Mouse (Mus musculus): Measurements from ENCODE around the gene P2rx5. TPM values are rescaled to one million over a fixed set of nuclear protein-coding genes. Genes with fewer than 3 reads are reported as not detected.

P2rx5 gene
- polyA plus RNA-seq (2012; ENCODE audit: low replicate concordance): not detected in 2 replicates

DNA sequence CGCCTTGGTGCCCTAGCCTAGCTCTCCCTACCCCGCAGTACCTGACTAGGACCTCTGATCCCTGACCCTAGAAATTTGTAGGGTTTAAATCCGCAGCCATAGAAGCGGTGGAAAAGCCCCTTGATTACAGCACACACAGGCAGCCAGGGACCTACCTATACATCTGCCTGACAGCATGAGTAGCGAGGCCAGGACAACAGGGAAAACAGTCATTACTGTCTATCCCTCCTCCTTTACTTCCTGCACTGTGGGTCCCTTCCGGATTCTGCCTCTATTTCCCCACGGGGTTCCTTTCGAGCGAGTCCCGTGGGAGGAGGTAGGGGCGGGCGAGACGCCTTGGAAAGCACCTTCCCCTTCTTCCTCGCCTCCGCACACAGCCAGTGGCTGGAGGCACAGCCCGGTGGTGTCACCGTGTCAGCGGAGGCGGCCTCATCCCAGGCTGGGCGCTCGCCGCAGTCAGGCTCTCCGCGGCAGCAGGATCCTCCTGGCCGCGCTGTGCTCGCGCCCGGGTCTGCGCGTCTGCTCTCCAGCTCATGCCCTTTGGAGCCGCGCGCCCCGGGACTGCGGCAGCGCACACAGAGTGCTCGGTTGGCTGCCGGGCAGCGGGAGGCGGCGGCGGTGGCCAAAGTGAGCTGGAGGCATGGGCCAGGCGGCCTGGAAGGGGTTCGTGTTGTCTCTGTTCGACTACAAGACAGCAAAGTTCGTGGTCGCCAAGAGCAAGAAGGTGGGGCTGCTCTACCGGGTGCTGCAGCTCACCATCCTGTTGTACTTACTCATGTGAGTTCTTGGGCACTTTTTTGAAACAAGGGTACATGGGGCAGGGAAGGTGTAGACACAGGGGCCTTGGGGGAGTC, at the start of gene P2rx5:
Gene P2rx5 (plus strand): TSS at position 465 of the 854 bp plus-strand sequence.

DNA sequence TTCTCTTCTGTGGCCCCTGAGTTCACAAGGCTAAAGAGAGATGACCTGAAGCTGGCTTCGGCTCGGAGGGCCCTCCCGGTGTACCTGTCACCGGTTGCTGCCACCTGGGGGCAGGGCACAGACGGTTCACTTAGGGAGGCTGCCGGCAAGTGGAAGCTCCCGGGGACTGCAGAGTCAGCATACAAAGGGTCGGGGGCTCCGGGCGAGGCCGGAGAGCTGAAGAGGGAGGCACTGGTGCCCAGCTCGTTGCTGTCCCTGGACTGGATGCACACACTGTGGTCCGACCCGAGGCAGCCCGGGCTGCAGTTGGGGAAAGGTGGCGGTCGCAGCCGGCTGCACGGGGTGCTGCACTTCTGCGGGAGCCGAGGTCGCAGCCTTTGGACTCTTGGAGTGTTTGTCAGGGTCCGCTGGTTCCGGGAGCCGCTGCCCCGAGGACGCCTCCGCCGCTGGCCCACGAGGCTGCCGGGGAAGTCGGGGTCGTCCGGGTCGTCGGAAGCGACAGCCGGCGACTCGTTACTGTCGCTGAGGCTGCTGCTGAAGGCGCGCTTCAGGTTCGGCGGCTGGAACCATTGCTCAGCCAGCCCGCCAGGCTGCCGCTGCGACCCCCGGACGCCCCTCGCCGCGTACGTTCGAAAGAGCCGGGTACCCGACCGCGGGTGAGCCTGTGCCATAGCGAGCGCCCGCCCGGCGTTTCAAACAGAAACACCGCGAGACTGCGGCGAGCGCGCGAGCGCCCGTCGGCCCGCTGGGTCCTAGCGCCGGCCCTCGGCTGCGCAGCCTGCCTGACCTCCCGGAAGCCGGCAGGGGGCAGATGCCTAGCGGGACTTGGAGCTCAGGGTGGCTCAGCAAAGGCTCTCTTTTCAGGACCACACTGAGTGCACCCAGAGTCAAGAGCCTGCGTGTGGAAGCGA, 22.4 kb upstream of the P2rx5 start, which contains the start of gene Haspin:
Gene Haspin (minus strand): TSS at position 704 of the 911 bp plus-strand sequence.

GRCm38 (mm10) chr11:73176608-73177508, 16.6 kb downstream of the P2rx5 start, which contains the start of the genes Emc6 and Tax1bp3:
Gene Emc6 (minus strand): TSS chr11:73177037.
Gene Tax1bp3 (plus strand): TSS chr11:73177083.

DNA sequence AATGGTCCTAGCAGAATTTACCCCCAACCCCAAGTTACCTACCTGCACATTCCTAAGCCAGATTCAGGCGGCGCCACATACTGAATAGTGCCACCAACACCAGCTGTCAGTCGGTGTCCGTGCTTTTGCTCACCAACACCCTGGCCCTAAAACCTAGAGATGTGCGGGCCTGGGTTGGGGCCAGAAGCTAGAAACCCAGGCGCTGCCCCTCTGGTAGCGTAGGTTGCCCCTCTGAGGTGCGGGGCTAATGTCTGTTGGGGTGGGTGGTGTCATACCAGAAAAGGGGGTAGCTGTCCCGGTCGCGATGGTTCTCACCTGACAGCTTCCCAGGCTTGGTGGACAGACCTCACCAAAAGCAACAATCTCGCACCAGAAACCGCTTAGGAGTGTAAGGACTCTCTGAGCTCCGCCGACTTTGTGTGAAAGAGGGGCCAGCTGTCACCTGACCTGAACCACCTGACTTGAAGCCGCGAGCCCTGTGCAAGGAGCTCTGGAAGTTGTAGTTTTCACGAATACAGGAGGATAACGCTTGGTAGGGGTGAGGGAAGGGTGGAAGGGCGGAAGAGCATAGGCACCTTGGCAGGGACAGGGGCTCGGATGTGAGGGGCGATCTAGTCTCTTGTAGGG, 38.5 kb downstream of the P2rx5 start, which contains the start of gene Ctns:
Gene Ctns (minus strand): TSS at position 440 of the 627 bp plus-strand sequence.

GRCm38 (mm10) chr11:73199230-73199712, 39.0 kb downstream of the P2rx5 start, which contains the start of gene Shpk:
Gene Shpk (plus strand): TSS chr11:73199460.

Other genes with a start within 250 kb of the P2rx5 start
- gene Atp2a3, start 199.3 kb upstream of the P2rx5 start, polyA plus RNA-seq (2012; ENCODE audit: low replicate concordance): 22.3 and 33.1 TPM in 2 replicates
- 0.19 and 1.3 TPM in 2 replicates for gene P2rx1, start 161.3 kb upstream of the P2rx5 start, polyA plus RNA-seq (2012; ENCODE audit: low replicate concordance)
- gene Camkk1, start 141.4 kb upstream of the P2rx5 start, polyA plus RNA-seq (2012; ENCODE audit: low replicate concordance): 0.76 and 1.8 TPM in 2 replicates
- gene Ncbp3, start 112.6 kb upstream of the P2rx5 start, polyA plus RNA-seq (2012; ENCODE audit: low replicate concordance): 1.4 and 2.6 TPM in 2 replicates
- 0.41 and 1.4 TPM in 2 replicates for gene Itgae, start 69.8 kb upstream of the P2rx5 start, polyA plus RNA-seq (2012; ENCODE audit: low replicate concordance)
- 26.7 and 29.4 TPM in 2 replicates for gene Haspin, start 22.1 kb upstream of the P2rx5 start, polyA plus RNA-seq (2012; ENCODE audit: low replicate concordance)
- gene Emc6, start 16.6 kb downstream of the P2rx5 start, polyA plus RNA-seq (2012; ENCODE audit: low replicate concordance): 322 and 510 TPM in 2 replicates
- 2.3 and 13.9 TPM in 2 replicates for gene Tax1bp3, start 16.7 kb downstream of the P2rx5 start, polyA plus RNA-seq (2012; ENCODE audit: low replicate concordance)
- 1.7 and 5.4 TPM in 2 replicates for gene Ctns, start 38.6 kb downstream of the P2rx5 start, polyA plus RNA-seq (2012; ENCODE audit: low replicate concordance)
- gene Shpk, start 39.0 kb downstream of the P2rx5 start, polyA plus RNA-seq (2012; ENCODE audit: low replicate concordance): 0.56 and 0.60 TPM in 2 replicates
- gene Trpv1, start 73.9 kb downstream of the P2rx5 start, polyA plus RNA-seq (2012; ENCODE audit: low replicate concordance): not detected in 2 replicates
- not detected in 2 replicates for gene Trpv3, start 107.0 kb downstream of the P2rx5 start, polyA plus RNA-seq (2012; ENCODE audit: low replicate concordance)
- not detected in 2 replicates for gene Aspa, start 169.2 kb downstream of the P2rx5 start, polyA plus RNA-seq (2012; ENCODE audit: low replicate concordance)
- not detected in 2 replicates for gene Gm49340, start 169.3 kb downstream of the P2rx5 start, polyA plus RNA-seq (2012; ENCODE audit: low replicate concordance)
- not detected in 2 replicates for gene Spata22, start 169.3 kb downstream of the P2rx5 start, polyA plus RNA-seq (2012; ENCODE audit: low replicate concordance)
- not detected in 2 replicates for gene Olfr20, start 190.4 kb downstream of the P2rx5 start, polyA plus RNA-seq (2012; ENCODE audit: low replicate concordance)
- gene Olfr376, start 210.8 kb downstream of the P2rx5 start, polyA plus RNA-seq (2012; ENCODE audit: low replicate concordance): not detected in 2 replicates
- gene Olfr1, start 239.2 kb downstream of the P2rx5 start, polyA plus RNA-seq (2012; ENCODE audit: low replicate concordance): not detected in 2 replicates